Mouse (Mus musculus): Measurements from ENCODE around the gene C2cd2.

C2cd2 gene

GRCm38 (mm10) chr16:97879134-97879533, 83.3 kb downstream of the C2cd2 start:
- DNase-seq, result no peak

- no peak for DNase-seq
These were observed 84.9 kb downstream of the C2cd2 start for GRCm38 (mm10) chr16:97877502-97877901.

- DNase-seq, result no peak
These were observed 87.3 kb downstream of the C2cd2 start for GRCm38 (mm10) chr16:97875101-97875500.

- DNase-seq, result no peak
These were observed 88.0 kb downstream of the C2cd2 start for GRCm38 (mm10) chr16:97874376-97874775.

GRCm38 (mm10) chr16:97872657-97873056, 89.7 kb downstream of the C2cd2 start:
- DNase-seq, result no peak

GRCm38 (mm10) chr16:97869193-97870102, 93.0 kb downstream of the C2cd2 start:
- DNase-seq, result no peak

- DNase-seq, result no peak
These were observed 98.4 kb downstream of the C2cd2 start for GRCm38 (mm10) chr16:97863932-97864467.

GRCm38 (mm10) chr16:97856050-97856449, 106.3 kb downstream of the C2cd2 start:
- no peak for DNase-seq

- peak; percentile 91 for DNase-seq
These were observed 110.6 kb downstream of the C2cd2 start, which contains the start of gene Prdm15 for GRCm38 (mm10) chr16:97851741-97852319. Prdm15 (minus strand) TSS chr16:97851850.

- DNase-seq, result peak; percentile 87
These were observed 111.2 kb downstream of the C2cd2 start for GRCm38 (mm10) chr16:97851061-97851740.

- no peak for DNase-seq
These were observed 111.7 kb downstream of the C2cd2 start for GRCm38 (mm10) chr16:97850667-97851060.

GRCm38 (mm10) chr16:97848832-97849231, 113.6 kb downstream of the C2cd2 start:
- DNase-seq, result no peak

GRCm38 (mm10) chr16:97844967-97845937, 117.1 kb downstream of the C2cd2 start:
- DNase-seq, result no peak

GRCm38 (mm10) chr16:97832154-97832553, 130.2 kb downstream of the C2cd2 start:
- no peak for DNase-seq

- DNase-seq, result no peak
These were observed 134.2 kb downstream of the C2cd2 start for GRCm38 (mm10) chr16:97828207-97828606.

GRCm38 (mm10) chr16:97823311-97824007, 138.9 kb downstream of the C2cd2 start:
- DNase-seq, result no peak

- DNase-seq, result no peak
These were observed 142.9 kb downstream of the C2cd2 start for GRCm38 (mm10) chr16:97819532-97819931.

GRCm38 (mm10) chr16:97817414-97817813, 145.0 kb downstream of the C2cd2 start:
- DNase-seq, result no peak

- no peak for DNase-seq
These were observed 147.1 kb downstream of the C2cd2 start for GRCm38 (mm10) chr16:97815269-97815668.

GRCm38 (mm10) chr16:97814060-97814459, 148.3 kb downstream of the C2cd2 start:
- DNase-seq, result no peak

GRCm38 (mm10) chr16:97808881-97809280, 153.5 kb downstream of the C2cd2 start:
- no peak for DNase-seq
